Mouse (Mus musculus) midbrain, postnatal 0 days (tissue): Measurements from ENCODE around the gene Atf1. TPM values are rescaled to one million over a fixed set of nuclear protein-coding genes. Genes with fewer than 3 reads are reported as not detected.
"Not testable (repeated sequence)": the region's sequence is repeated elsewhere in the genome, so short reads cannot be mapped to it uniquely, and the experiment has no call there.

ENCODE experiments used
- ATAC-seq: fragments of 200-750 bp; cut with Nextera tagmentation; 2 replicates; pipeline ENCODE4 v1.8.0; 2017; ENCODE audit warnings: moderate number of reproducible peaks, mild to moderate bottlenecking, moderate TSS enrichment, moderate library complexity; ENCODE audit not compliant: low FRiP score
- DNase-seq: peaks from one replicate; pipeline ENCODE4 v3.0.0-alpha.2; 2015; ENCODE audit warnings: low spot score
- H3K27ac ChIP-seq: fragments of 300-500 bp; sonication (generic); 2 replicates; pipeline ENCODE4 v1.5.1; 2014; ENCODE audit warnings: low read depth, mild to moderate bottlenecking, low read length, mixed read lengths
- H3K27me3 ChIP-seq: fragments of 300-500 bp; sonication (generic); 2 replicates; pipeline ENCODE4 v1.6.1; 2014; ENCODE audit warnings: low read length, control low read depth, mixed read lengths; ENCODE audit not compliant: insufficient read depth
- H3K36me3 ChIP-seq: fragments of 300-500 bp; sonication (generic); 2 replicates; pipeline ENCODE4 v1.6.1; 2014; ENCODE audit warnings: low read length, control low read depth, mixed read lengths; ENCODE audit not compliant: insufficient read depth
- H3K4me1 ChIP-seq: fragments of 300-500 bp; sonication (generic); 2 replicates; pipeline ENCODE4 v1.6.1; 2014; ENCODE audit warnings: mild to moderate bottlenecking, control low read depth, antibody characterized with exemption, low read length, mixed read lengths; ENCODE audit not compliant: insufficient read depth
- H3K4me2 ChIP-seq: fragments of 300-500 bp; sonication (generic); 2 replicates; pipeline ENCODE4 v1.6.1; 2014; ENCODE audit warnings: low read depth, mild to moderate bottlenecking, low read length, mixed read lengths; ENCODE audit not compliant: poor library complexity, severe bottlenecking
- H3K4me3 ChIP-seq: fragments of 300-500 bp; sonication (generic); 2 replicates; pipeline ENCODE4 v1.5.1; 2014; ENCODE audit warnings: low read depth, mild to moderate bottlenecking, low read length, moderate library complexity
- H3K9ac ChIP-seq: fragments of 300-500 bp; sonication (generic); replicated peaks from 2 replicates; pipeline ENCODE4 v1.6.1; 2014; ENCODE audit warnings: mild to moderate bottlenecking, low read length, moderate library complexity, mixed read lengths; ENCODE audit not compliant: poor library complexity, severe bottlenecking
- H3K9me3 ChIP-seq: fragments of 300-500 bp; sonication (generic); 2 replicates; pipeline ENCODE4 v1.6.1; 2016; ENCODE audit warnings: low read length, control low read depth
- CTCF ChIP-seq: IDR thresholded peaks from 2 replicates; pipeline ENCODE4 v1.5.1; 2016; ENCODE audit warnings: antibody characterized with exemption, mild to moderate bottlenecking
- WGBS: fragments of 180-500 bp; shearing (Covaris S2); extraction: QIAGEN DNeasy Blood & Tissue Kit; methylation state at CpG from one replicate; pipeline ENCODE4 v1.1.7; 2014; 5-methylcytosine and 5-hydroxymethylcytosine counted together
- polyA plus RNA-seq: library from polyadenylated mRNA; unstranded; fragments of >200 nt; fragmentation: Nextera tagmentation; extraction: Ambion mirVana; gene quantifications from 2 replicates; pipeline ENCODE4 v1.2.1, GENCODE M21; 2015
- total RNA-seq: library from RNA; depleted of rRNA; stranded (reverse); fragments of >200 nt; gene quantifications from 2 replicates; pipeline ENCODE4 v1.2.3, GENCODE M21; 2014; rRNA removed

Atf1 gene
- total and polyA plus RNA-seq, 2 experiments from 2014 or later = 9.8 to 15.8 TPM

DNA sequence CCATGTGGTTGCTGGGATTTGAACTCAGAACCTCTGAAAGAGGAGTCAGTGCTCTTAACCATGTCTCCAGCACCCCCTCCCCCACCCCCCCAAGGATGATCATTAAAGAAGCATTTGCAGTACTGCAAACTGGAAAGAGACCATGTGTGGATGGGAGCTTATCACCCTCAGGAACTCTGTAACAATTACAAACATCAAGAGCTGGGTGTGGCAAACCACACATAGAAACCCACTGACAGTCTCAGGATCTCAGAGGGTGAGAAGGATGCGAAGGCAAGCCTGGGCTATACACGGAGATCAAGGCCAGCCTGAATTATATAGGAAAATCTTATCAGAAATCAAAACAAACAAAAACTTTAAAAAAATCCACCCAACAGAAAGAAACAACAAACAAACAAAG, 78.6 kb downstream of the Atf1 start:
- H3K9ac ChIP-seq = no peak overlapping the region
- DNase-seq = no peak
- H3K9me3 ChIP-seq = no peaks in the 10 kb centered on the region
- H3K27me3 ChIP-seq = no peaks in the 10 kb centered on the region
- no peak overlapping the region for H3K4me3 ChIP-seq
- no peaks in the 10 kb centered on the region for H3K36me3 ChIP-seq
- H3K4me1 ChIP-seq = no peaks in the 10 kb centered on the region
- TF ChIP-seq CTCF = no peak
- 90% methylated on average over 2 of the region's 2 CpGs for WGBS
- no peak overlapping the region for H3K4me2 ChIP-seq
- ATAC-seq = no peak
- H3K27ac ChIP-seq = no peak overlapping the region

DNA sequence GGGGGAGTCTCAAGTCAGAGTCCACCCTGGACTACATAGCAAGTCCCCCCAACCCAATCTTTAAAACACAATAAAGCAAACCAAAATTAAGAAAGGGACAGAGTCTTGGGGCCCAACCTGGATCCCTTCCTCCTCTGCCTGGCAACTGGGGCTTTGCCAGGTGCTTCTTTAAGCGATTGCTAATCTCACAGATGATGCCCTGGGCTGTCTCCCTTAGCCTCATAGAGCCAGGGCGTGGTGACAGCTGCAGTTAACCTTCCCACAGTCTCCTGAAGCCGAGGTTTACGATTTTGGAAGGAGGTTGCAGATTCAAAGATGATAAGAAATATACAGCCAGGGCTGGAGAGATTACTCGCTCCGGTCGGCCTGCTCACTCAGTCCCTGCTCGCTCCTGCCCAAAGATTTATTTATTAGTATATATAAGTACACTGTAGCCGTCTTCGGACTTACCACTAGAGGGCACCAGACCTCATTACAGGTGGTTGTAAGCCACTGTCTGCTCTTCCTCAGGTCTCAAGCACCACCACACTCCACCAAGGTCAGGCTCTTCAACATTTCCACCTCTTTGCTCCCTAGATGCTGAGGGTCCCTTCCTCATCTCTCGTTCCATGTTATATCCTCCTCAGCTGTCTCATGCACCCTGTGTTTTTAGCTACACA, 79.9 kb downstream of the Atf1 start:
- not testable (repeated sequence) for H3K4me2 ChIP-seq, H3K9ac ChIP-seq, H3K9me3 ChIP-seq, H3K4me3 ChIP-seq, H3K27ac ChIP-seq, ATAC-seq, H3K4me1 ChIP-seq, H3K27me3 ChIP-seq, H3K36me3 ChIP-seq
- peak; percentile 65 for DNase-seq
- 38% methylated on average over 11 of the region's 11 CpGs for WGBS
- peak; percentile 66 for TF ChIP-seq CTCF

Other genes starting within 250 kb of the Atf1 start
- gene Dip2b, start 189.2 kb upstream of the Atf1 start, total RNA-seq = 44.1 and 44.8 TPM in 2 replicates
- 8.0 and 10.5 TPM in 2 replicates for gene Dip2b, start 189.2 kb upstream of the Atf1 start, polyA plus RNA-seq
- gene Tmprss12, start 53.0 kb downstream of the Atf1 start, total RNA-seq = not detected in 2 replicates
- gene Tmprss12, start 53.0 kb downstream of the Atf1 start, polyA plus RNA-seq = not detected in 2 replicates
- 12.4 and 13.5 TPM in 2 replicates for gene Mettl7a1, start 76.3 kb downstream of the Atf1 start, total RNA-seq
- 2.0 and 2.6 TPM in 2 replicates for gene Mettl7a1, start 76.3 kb downstream of the Atf1 start, polyA plus RNA-seq
- gene Mettl7a3, start 107.1 kb downstream of the Atf1 start, total RNA-seq = not detected in 2 replicates
- not detected in 2 replicates for gene Mettl7a3, start 107.1 kb downstream of the Atf1 start, polyA plus RNA-seq
- gene Methig1, start 125.3 kb downstream of the Atf1 start, total RNA-seq = not detected in 2 replicates
- not detected in 2 replicates for gene Methig1, start 125.3 kb downstream of the Atf1 start, polyA plus RNA-seq
- gene Mettl7a2, start 125.4 kb downstream of the Atf1 start, total RNA-seq = not detected in 2 replicates
- gene Mettl7a2, start 125.4 kb downstream of the Atf1 start, polyA plus RNA-seq = not detected in 2 replicates
- gene Higd1c, start 136.7 kb downstream of the Atf1 start, total RNA-seq = not detected in 2 replicates
- not detected in 2 replicates for gene Higd1c, start 136.7 kb downstream of the Atf1 start, polyA plus RNA-seq
- not detected in 2 replicates for gene Gm5475, start 194.3 kb downstream of the Atf1 start, total RNA-seq
- 0.15 and 0.17 TPM in 2 replicates for gene Gm5475, start 194.3 kb downstream of the Atf1 start, polyA plus RNA-seq
- gene Slc11a2, start 197.3 kb downstream of the Atf1 start, total RNA-seq = 29.5 and 34.4 TPM in 2 replicates
- gene Slc11a2, start 197.3 kb downstream of the Atf1 start, polyA plus RNA-seq = 17.0 and 23.6 TPM in 2 replicates
- gene Letmd1, start 241.2 kb downstream of the Atf1 start, total RNA-seq = 80.9 and 86.0 TPM in 2 replicates
- gene Letmd1, start 241.2 kb downstream of the Atf1 start, polyA plus RNA-seq = 53.0 and 55.0 TPM in 2 replicates